Mouse (Mus musculus) lung, embryonic 16.5 days (tissue): ENCODE results near the gene Gp2. TPM values are rescaled to one million over a fixed set of nuclear protein-coding genes. Genes with fewer than 3 reads are reported as not detected.

ENCODE experiments used
- ATAC-seq: fragments of 200-750 bp; cut with Nextera tagmentation; 2 replicates; pipeline ENCODE4 v1.8.0; 2017; ENCODE audit warnings: low read depth, mild to moderate bottlenecking, moderate library complexity
- H3K27ac ChIP-seq: fragments of 300-500 bp; sonication (generic); 2 replicates; pipeline ENCODE4 v1.5.1; 2014; ENCODE audit warnings: mild to moderate bottlenecking, control low read depth, low read length
- H3K27me3 ChIP-seq: fragments of 300-500 bp; sonication (generic); 2 replicates; pipeline ENCODE4 v1.6.1; 2014; ENCODE audit warnings: low read depth, low read length, mixed read lengths; ENCODE audit not compliant: control insufficient read depth, insufficient read depth
- H3K36me3 ChIP-seq: fragments of 300-500 bp; sonication (generic); 2 replicates; pipeline ENCODE4 v1.6.1; 2014; ENCODE audit warnings: low read length; ENCODE audit not compliant: control insufficient read depth, insufficient read depth
- H3K4me1 ChIP-seq: fragments of 300-500 bp; sonication (generic); replicated peaks from 2 replicates; pipeline ENCODE4 v1.6.1; 2014; ENCODE audit warnings: low read length, mixed read lengths; ENCODE audit not compliant: control insufficient read depth, insufficient read depth
- H3K4me2 ChIP-seq: fragments of 300-500 bp; sonication (generic); 2 replicates; pipeline ENCODE4 v1.6.1; 2014; ENCODE audit warnings: low read depth, low read length, control low read depth
- H3K4me3 ChIP-seq: fragments of 300-500 bp; sonication (generic); 2 replicates; pipeline ENCODE4 v1.5.1; 2014; ENCODE audit warnings: mild to moderate bottlenecking, low read length, control low read depth
- H3K9ac ChIP-seq: fragments of 300-500 bp; sonication (generic); 2 replicates; pipeline ENCODE4 v1.6.1; 2014; ENCODE audit warnings: low read length, control low read depth
- H3K9me3 ChIP-seq: fragments of 300-500 bp; sonication (generic); 2 replicates; pipeline ENCODE4 v1.6.1; 2016; ENCODE audit warnings: low read length; ENCODE audit not compliant: control insufficient read depth
- WGBS: fragments of 180-500 bp; shearing (Covaris S2); extraction: QIAGEN DNeasy Blood & Tissue Kit; methylation state at CpG from one replicate; pipeline ENCODE4 v1.1.7; 2014; 5-methylcytosine and 5-hydroxymethylcytosine counted together
- polyA plus RNA-seq: library from polyadenylated mRNA; unstranded; fragments of >200 nt; fragmentation: Nextera tagmentation; extraction: Ambion mirVana; gene quantifications from 2 replicates; pipeline ENCODE4 v1.2.1, GENCODE M21; 2015

Gene Gp2
- polyA plus RNA-seq, 1 experiment from 2014 or later = 0.08 TPM

- no peak overlapping the region for H3K4me3 ChIP-seq
- no peak overlapping the region for H3K4me2 ChIP-seq
- no peaks in the 10 kb centered on the region for H3K9me3 ChIP-seq
- no peaks in the 10 kb centered on the region for H3K36me3 ChIP-seq
- no peaks in the 10 kb centered on the region for H3K27me3 ChIP-seq
- no peak overlapping the region for H3K9ac ChIP-seq
- 14% methylated on average over 6 of the region's 6 CpGs for WGBS
- H3K4me1 ChIP-seq = no peaks in the 10 kb centered on the region
- H3K27ac ChIP-seq = no peak overlapping the region
- no peak for ATAC-seq
Observed at GRCm38 (mm10) chr7:119427180-119427616, 31.9 kb downstream of the Gp2 start.

- ATAC-seq = no peak
- H3K9me3 ChIP-seq = no peaks in the 10 kb centered on the region
- H3K36me3 ChIP-seq = no peaks in the 10 kb centered on the region
- no peak overlapping the region for H3K9ac ChIP-seq
- no peak overlapping the region for H3K27ac ChIP-seq
- no peak overlapping the region for H3K4me2 ChIP-seq
- no peak overlapping the region for H3K4me3 ChIP-seq
- no peaks in the 10 kb centered on the region for H3K27me3 ChIP-seq
- WGBS = 11% methylated on average over 2 of the region's 2 CpGs
- no peaks in the 10 kb centered on the region for H3K4me1 ChIP-seq
Observed at GRCm38 (mm10) chr7:119420730-119421129, 38.4 kb downstream of the Gp2 start.

- Histone ChIP-seq H3K4me3 (no peak overlapping the region), H3K27ac (no peak overlapping the region), H3K9ac (no peak overlapping the region), H3K4me2 (no peak overlapping the region), H3K27me3 (no peaks in the 10 kb centered on the region), H3K9me3 (no peaks in the 10 kb centered on the region), H3K36me3 (no peaks in the 10 kb centered on the region), H3K4me1 (no peaks in the 10 kb centered on the region)
- ATAC-seq = no peak
- 59% methylated on average over 1 of the region's 1 CpGs for WGBS
Observed at GRCm38 (mm10) chr7:119418523-119418922, 40.6 kb downstream of the Gp2 start.

GRCm38 (mm10) chr7:119394050-119394732 lies 64.9 kb downstream of the Gp2 start:
- H3K4me3 ChIP-seq = no peak overlapping the region
- no peak overlapping the region for H3K4me2 ChIP-seq
- no peak for ATAC-seq
- no peaks in the 10 kb centered on the region for H3K36me3 ChIP-seq
- H3K9me3 ChIP-seq = no peaks in the 10 kb centered on the region
- no peaks in the 10 kb centered on the region for H3K4me1 ChIP-seq
- H3K27me3 ChIP-seq = no peaks in the 10 kb centered on the region
- H3K27ac ChIP-seq = no peak overlapping the region
- 65% methylated on average over 13 of the region's 13 CpGs for WGBS
- no peak overlapping the region for H3K9ac ChIP-seq

Other genes with a start within 250 kb of the Gp2 start
- gene Umod, start 20.0 kb upstream of the Gp2 start, polyA plus RNA-seq = not detected in 2 replicates
- gene Acsm5, start 60.2 kb upstream of the Gp2 start, polyA plus RNA-seq = not detected in 2 replicates
- gene Pdilt, start 64.2 kb upstream of the Gp2 start, polyA plus RNA-seq = not detected in 2 replicates
- not detected in 2 replicates for gene Acsm2, start 95.1 kb upstream of the Gp2 start, polyA plus RNA-seq
- gene Acsm1, start 147.7 kb upstream of the Gp2 start, polyA plus RNA-seq = 4.1 and 4.3 TPM in 2 replicates
- not detected in 2 replicates for gene Acsm4, start 230.7 kb upstream of the Gp2 start, polyA plus RNA-seq